Mouse (Mus musculus) spleen, adult 18-20 months (tissue): ENCODE measurements around the gene Shank2.

Experiments used
- DNase-seq, 2 experiments: peaks; one replicate each; pipeline ENCODE4 v3.0.0; 2022; ENCODE audit warnings: mixed read lengths in 2 of 2

The Shank2 gene

DNA sequence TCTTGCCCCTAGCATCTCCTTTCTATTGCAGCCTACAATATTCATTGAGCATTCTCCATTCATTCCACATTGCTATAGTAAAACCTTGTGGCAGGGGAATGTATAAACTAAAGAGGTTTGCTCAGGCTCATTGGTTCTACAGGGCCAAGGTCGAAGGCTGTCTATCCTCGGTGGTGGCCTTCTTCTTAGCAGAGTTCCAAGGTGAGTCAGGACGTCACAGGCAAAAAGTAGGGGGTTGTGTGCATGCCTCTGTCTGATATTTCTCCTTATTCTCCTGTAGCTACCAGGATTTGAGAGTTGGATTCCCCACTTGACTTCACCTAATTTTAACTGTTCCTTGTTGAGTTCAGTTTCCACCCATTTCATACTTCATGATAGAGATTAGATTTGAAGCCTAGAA, 29.9 kb downstream of the Shank2 start:
- DNase-seq = no peak

DNA sequence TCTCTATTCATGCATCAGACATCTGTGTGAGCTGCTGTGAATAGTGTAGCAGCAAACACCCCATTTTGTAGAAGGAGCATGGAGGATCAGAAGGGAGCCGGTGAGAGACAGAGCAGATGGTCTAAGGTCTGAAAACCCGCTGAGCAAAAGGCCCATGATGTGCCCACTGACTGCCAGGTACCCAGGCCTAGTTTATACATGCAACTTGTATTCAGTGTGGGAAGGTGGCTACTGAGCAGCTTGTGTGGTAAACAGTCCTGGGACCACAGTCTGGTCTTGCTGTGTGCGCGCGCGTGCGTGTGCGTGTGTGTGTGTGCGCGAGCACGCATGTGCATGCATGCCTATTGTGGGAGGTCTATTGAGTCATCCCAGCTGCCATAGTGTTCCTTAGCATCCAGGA, 35.8 kb downstream of the Shank2 start:
- DNase-seq = no peak

DNA sequence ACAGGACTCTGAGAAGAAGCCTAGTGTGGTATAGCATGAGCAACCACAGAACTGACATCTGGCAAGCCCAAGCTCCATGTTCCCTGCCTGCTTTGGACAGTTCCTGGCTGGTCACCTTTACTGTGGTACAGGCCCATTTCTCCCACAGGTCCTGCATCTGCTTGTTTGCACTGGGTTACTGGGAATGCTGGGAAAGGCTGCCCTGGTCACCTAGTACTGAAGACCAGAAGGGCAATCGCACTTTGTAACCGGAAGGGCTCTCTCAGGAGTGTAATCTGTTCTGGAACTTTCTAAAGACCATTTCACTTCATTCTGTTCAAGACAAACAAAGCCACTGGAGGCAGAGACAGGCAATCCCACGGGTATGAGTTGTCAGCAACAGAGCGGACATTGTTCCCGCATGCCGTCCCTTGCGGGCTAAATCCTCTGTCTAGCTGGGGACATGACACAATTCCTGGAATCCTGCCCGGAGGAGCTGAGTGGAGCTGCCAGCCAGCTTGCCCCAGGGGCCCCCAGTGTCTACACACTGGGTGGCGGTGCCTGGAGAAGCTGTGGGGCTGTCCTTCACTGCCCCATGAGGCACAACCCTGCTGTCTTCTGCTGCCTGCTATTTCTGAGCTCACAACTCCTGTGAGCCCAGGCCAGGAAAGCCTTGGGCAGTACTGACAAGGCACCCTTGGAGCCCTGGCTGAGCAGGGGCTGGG, 36.4 kb downstream of the Shank2 start:
- DNase-seq = no peak

DNA sequence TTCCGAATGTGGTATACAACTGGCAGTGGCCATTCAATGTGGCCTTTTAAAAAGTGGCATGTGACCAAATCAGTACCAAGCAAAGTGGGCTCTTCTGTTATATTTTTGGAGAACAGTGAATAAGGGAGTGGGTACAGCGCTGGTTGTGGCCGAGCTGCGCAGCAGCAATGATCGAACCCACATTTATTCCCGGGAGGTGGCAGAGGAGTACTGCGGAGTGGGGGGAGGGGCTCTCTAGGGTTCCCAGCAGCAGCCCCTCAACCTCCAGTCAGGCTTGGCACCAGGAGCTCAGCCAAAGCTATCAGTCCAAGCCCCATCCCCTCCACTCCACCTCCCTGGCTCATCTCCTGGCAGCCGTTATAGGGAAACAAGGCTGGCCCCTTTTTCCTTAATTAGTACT, 37.0 kb downstream of the Shank2 start:
- no peak for DNase-seq

DNA sequence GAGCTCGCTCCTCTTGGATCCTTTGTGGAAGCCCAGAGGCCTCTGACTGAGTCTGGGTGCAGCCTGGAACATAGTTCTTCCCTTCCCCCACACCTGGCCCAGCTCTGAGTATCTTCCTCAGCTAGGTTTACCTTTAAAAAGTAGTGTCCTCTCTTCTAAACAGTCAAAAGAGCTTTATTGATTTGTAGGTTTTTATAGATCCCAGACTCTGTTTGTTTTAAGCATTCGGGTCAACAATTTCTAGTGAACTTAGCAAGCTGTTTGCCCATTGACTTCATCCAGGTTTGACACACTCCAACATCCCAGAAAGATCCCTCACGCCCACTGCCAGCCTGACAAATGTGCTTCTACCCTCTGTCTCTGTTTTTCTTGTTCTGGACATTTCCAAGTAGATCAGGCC, 38.6 kb downstream of the Shank2 start:
- no peak for DNase-seq

DNA sequence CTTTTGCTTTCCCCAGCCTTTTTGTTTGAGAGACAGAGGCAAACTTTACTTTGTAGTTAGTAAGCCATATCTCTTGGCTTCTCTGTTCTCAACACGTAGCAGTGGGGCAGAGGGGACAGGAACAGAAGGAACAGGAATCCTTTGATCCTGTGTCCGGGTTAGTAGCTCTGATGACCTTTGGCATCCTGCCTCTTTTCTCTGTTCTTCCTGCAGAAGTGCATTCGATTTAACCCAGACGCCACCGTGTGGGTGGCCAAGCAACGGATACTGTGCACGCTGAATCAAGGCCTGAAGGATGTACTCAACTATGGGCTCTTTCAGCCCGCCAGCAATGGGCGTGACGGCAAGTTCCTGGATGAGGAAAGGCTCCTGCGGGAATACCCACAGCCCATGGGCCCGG, 50.3 kb downstream of the Shank2 start:
- DNase-seq = no peak

DNA sequence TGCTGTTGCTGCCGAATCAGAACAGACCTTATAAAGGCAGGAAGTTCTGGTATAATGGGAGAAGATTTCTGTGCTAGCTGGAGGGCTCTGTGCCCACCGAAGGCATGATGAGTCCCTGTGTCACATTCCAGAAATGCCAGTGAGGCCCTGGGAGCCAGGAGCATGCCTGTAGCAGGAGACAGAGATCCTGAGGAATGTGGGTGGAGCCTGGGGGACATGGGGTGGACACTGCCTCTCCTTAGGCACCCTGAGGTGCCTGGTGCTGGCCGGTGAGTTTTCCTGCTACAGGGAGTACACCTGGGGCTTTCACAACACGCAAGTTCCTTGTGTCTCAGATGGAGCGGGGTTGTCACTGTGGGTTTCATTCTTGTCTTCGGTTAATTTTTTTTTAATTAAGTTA, 53.5 kb downstream of the Shank2 start:
- no peak for DNase-seq

DNA sequence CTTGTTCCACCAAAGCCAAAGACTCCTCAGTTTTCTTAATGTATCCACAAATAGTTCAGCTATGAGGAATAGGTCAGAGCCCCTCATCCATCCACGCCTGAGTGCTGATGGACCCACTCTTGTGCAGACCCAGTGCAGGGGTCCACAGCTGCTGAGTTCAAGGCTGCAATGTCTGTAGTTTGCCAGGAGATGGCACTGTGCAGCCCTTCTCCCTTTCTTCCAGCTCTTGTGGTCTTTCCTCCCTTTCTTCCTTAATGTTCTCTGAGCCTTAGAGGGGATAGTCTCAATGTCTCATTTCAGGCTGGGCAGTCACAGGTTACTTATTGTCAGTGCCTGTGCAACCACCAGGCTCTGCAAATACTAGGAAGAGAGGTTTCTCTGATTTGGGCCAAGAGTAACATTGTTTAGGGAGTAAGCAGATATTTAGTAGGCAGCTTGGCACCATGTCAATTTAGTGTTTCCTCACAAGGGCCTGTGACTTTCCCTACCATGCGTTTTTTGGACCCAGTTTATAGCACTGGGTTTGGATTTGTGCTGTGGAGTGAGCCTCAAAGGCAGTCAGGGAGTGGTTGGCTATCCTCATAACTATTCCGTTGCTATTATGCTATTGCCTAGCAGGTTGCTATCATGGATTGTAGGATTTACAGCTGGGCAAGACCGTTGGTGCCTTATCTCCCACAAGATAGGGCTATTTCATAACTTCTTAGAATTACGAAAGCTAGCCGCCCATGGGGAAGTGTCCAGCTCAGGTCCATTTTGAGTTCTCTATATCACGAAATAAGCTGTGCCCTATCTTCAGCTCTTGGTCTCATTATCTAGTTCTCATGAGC, 54.2 kb downstream of the Shank2 start:
- DNase-seq = peak in 1 of 2 experiments; percentile 4

DNA sequence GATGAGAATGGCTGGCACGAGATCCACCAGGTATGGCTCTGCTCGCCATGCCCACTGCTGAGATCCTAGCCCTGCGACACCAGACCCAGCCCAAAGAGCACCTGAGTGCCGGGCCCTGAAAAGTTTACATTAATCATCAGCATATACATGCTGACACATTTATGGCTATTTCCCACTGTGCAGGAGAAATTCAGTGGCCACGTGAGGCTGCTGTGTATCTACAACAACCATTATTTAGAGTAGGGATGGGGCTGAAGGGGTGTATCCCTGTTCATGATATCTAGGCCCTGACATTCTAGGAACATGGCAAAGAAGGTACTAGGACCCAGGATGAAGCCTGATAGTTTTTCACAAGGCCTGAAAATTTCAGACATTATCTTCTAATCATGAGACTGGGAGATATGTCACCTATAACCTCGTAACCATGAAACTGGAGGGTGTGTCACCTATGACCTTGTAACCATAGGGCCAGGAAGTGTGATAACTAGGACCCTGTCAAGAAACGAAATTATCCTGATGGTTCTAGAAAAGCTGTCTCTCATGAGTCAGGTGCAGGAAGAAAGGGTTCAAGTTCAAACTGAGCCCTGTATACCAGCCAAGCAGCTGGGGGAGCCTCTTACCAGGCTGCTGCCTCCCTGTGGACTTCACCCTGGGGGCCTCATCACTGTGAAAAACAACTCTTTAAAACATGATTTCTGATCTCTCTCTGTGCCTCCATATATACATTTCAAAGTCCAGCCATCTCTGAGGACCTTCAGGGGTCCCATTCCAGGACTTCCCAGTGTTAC, 68.6 kb downstream of the Shank2 start:
- no peak for DNase-seq

DNA sequence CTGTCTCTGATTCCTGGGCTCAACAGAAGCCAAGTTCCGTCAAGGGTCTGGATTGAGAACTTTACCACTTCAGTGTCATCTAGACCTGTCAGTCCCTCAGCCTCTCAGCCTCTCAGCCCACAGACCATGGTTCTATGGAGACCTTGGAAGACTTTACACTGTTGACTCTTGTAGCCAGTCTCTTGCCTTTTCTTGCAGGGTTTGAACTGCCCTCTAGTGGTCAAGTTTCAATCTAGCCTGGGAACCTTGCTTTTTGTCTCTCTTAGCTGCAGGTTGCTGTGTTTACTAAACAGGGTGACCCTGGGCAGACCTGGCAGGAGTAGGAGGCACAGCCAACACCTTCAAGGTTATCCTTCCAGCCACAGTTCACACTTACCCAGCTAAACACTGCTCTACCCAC, 70.5 kb downstream of the Shank2 start:
- DNase-seq = no peak

DNA sequence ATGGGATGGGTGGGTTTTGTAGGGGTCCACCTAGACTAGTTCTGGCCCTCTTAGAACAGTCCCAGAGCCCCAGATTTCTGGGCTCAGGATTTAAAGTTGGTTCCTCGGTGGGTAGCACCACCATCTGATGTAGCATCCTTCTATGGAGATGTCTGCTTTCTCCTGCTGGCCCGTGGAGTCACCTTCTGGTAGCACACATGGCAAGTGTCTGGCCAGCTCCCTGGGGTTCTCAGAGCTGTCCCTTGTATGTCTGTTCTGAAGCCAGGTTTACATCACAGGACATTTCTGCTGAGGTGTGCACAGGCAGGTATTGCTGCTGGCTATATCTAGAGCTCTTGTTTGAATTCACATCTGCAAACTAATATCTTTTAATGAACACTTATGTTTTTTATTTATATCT, 71.1 kb downstream of the Shank2 start:
- DNase-seq = no peak

DNA sequence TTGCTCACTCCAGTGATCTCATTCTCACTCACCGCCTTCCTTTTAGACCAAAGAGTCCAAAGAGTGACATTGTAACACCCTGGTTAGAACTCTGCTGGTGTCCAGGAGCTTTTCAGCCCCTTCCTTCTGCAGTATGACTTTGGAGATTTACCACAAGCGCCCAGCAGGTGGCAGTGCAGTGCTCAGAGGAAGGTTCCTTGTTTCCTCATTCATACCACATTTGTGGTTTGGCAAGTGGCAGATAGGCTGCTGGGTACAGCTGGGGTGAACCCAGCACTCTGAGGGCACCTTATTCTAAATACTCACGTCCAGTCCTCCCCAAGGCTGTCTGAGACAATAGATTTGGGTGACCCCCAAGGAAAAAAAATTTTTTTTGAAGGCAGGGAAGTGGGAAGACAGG, 73.0 kb downstream of the Shank2 start:
- peak; percentile 16 to 54 for DNase-seq

DNA sequence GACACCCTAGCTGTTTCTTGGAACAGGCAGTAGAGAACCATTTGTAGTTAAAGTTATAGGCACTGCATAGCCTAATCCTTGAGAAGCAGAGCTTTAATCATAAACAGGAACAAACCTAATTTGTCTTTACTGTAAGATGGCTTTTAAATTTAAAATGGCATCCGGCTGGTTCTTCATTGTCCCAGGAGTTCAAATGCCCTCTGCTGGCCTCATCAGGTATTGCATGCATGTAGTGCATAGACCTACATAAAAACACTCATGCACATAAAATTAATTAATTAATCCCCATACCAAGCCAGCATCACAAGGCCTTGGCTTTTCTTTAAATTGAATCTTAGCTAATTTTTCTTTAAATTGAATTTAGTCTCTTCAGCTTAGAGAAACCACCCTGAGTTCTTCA, 76.9 kb downstream of the Shank2 start:
- DNase-seq = peak in 1 of 2 experiments; percentile 7

DNA sequence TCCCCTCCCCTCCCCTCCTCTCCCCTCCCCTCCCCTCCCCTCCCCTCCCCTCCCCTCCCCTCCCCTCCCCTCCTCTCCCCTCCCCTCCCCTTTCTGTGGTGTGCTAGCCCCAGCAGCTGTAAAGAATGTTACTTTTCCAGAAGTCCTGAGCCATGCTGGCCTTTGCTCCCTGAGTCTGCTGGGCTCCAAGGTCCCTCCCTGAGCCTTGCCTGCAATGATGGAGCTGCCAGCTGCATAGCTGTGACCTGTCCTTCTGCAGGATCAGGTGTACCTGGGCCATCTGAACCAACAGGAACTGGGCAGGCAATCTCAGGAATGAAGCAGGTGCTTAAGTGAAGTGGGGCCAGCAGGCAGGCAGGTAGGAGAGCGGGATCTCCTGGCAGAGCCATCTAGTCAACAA, 78.1 kb downstream of the Shank2 start:
- DNase-seq = no peak

DNA sequence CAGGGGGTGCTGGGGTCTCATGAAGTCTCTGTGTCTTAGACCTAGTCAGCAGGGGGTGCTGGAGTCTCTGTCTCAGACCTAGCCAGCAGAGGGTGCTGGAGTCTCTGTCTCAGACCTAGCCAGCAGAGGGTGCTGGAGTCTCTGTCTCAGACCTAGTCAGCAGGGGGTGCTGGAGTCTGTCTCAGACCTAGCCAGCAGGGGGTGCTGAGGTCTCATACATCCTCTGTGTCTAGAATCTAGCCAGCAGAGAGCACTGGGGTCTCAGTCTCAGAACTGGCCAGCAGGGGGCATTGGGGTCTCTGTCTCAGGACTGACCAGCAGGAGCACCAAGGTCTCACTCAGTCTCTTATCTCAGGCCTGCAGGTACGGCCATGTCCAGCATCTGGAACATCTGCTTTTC, 79.7 kb downstream of the Shank2 start:
- DNase-seq = no peak

DNA sequence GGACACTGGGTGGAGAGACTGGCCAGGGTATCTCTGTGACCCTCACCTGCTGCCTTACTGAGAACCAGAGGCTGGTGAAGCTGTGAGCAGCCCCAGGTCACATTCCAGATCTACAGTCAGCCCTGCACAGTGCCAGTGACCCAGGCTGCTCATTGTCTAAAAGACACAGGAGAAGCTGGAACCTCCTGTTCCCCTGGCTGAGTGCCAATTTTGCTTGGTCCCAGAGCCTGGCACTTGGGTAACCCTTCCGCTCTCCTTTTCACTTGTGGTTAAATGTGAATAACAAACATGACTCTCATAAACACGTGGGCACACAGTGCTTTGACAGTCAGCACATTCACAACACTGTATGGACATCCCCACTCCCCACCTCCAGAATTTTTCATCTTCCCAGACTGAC, 80.2 kb downstream of the Shank2 start:
- DNase-seq = no peak

DNA sequence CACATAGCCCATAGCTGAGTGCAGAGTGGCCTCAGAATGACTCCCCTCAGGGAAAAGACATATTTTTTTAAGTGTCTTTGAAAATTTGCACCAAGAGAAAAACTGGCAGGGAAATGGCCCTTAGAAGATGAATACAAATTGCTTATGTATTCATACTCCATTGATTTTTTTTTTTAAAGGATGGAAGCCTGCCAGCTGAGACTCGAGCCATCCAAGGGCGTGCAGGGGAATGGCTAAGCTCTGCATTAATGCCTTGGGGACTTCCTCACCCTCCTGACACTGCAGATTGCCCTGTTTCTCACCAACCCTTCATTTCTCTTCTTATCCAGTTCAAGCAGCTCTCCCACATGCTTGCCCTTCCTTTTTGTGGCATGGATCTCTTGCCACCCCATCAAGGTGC, 85.5 kb downstream of the Shank2 start:
- DNase-seq = no peak

DNA sequence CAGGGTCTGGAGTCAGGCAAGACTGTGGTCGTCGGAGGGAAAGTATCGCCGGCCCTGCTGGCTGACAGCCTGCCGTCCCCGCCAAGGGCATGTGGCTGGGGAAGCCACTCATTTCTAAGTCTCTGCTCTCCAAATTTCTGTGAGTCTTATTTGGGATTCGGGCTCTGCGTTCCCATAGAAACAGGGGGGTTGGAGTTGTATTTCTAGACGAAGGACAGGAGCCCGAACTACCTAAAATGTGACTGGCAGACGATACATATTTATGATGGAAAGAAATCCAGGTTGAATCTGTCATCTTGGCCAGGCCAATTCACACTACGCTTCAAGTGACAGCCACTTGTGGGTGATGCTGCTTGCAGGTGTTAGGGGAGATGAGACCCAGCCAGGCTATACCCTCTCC, 92.4 kb downstream of the Shank2 start:
- DNase-seq = no peak

DNA sequence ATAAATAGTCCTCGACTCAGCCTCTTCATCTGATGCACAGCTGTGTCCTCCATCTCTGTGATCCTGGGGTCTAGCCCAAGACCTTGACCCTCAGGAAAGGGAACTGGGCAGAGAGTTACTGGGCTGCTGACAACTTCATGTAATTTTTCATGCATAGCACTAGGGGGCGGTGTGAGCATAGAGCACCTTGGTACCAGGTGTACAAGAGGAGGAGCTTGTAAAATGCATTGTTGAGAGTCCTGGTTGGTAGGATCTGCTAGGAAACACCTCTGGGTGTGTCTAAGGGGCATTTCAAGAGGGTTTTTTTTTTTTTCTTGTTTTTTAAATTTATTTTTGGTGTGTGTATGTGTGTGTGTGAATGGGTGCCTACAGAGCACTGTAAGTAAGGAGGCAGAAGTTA, 95.6 kb downstream of the Shank2 start:
- DNase-seq = no peak

DNA sequence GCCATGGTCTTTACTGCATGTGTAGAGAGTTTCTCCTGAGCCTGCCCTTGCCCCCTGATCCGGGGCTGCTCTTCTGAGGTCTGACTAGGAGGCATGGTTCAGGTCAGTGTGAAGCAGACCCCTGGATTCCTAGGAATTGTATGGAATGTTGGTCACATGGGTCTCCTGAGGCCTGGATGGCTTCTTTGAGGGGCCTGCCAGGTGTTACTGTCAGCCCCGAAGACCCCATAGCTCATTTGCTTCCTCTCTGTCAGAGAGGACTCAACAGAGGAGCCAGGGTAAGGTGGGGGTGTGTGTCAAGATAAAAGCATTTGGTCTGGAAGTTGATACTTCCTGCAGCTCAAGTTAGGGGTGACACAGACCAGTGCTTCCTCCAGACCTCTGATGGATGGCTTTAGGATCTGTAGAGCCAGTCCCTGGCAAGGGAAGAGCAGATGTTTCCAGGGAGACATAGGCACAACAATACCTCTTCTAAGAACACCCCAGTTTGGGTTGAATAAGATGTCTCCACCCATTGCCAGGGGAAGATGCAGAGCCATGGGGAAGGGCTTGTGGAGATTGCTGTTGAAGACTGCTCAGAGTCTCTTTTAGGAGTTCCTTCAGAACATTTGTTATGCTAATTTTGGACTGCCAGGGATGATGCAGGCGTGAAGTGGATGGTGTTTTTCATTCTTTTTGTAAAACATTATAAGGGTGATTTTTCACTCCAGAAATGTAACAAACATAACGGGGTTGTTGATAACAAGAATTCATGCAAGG, 100.7 kb downstream of the Shank2 start:
- no peak for DNase-seq

DNA sequence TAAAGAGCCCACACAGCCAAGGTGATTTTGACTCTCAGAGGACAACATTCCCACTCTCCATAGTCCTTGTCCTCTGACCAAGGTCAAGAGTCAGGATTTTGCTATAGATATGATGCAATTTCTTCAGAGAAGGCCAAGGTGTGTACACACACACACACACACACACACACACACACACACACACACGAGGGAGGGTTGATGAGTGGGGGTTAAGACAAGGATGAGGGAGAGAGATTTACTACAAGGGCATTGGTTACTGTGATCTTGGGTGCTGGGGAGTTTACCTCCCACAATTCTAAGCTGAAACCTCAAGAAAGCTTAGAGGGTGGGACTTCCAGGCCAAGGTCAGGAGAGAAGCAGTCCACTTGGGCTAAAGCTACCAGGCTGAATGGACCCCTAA, 104.2 kb downstream of the Shank2 start:
- DNase-seq = no peak

DNA sequence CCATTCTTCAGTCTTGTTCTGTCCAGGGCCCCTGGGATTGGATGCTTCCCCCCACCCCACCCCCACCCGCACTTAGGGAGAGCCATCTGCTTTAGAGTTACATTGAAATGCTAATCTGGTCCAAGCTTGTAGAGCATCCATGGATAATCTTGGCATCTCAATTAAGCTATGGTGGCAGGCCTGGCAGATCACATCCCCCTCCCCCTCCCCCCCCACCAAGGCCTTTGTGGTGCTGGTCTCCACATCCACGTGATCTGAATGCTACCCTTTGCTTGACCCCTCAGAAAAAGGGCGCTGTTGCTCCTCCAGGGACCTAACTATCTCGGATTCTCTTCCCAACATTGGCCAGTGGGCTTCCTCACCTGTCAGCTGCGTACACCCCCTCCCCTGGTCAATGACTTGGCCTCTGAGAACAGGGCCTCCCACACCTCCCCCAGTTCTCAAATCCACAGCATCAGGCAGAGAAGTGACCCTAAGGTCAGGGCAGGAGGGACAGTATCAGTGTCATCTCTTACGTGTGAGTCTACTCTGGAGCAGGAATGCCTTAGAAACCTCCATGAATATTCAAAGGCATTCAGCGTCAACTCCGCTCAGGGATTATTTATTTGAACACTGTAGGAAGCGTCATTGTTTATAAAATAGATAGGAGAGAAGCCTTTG, 104.8 kb downstream of the Shank2 start:
- DNase-seq = no peak
